Mouse (Mus musculus) CD4-positive, CD25-positive, alpha-beta regulatory T cell, adult 2 months (primary cell): ENCODE results near the gene Syne1.
"Not testable (repeated sequence)": the region's sequence is repeated elsewhere in the genome, so short reads cannot be mapped to it uniquely, and the experiment has no call there.

Experiments
- DNase-seq: peaks from one replicate; pipeline ENCODE4 v3.0.0-alpha.2; 2012; ENCODE audit warnings: low read depth, low spot score

Gene Syne1

GRCm38 (mm10) chr10:5520695-5521094 lies 30.6 kb downstream of the Syne1 start:
- DNase-seq: no peak

GRCm38 (mm10) chr10:5515330-5515729 lies 36.0 kb downstream of the Syne1 start:
- no peak for DNase-seq

- DNase-seq: no peak
Measured at GRCm38 (mm10) chr10:5514134-5514533, 37.1 kb downstream of the Syne1 start.

GRCm38 (mm10) chr10:5512285-5512684 lies 39.0 kb downstream of the Syne1 start:
- DNase-seq: no peak

- no peak for DNase-seq
Measured at GRCm38 (mm10) chr10:5511403-5511802, 39.9 kb downstream of the Syne1 start.

GRCm38 (mm10) chr10:5507478-5507877 lies 43.8 kb downstream of the Syne1 start:
- no peak for DNase-seq

GRCm38 (mm10) chr10:5504761-5505160 lies 46.5 kb downstream of the Syne1 start:
- no peak for DNase-seq

GRCm38 (mm10) chr10:5503909-5504308 lies 47.4 kb downstream of the Syne1 start:
- no peak for DNase-seq

- not testable (repeated sequence) for DNase-seq
Measured at GRCm38 (mm10) chr10:5499684-5500369, 51.5 kb downstream of the Syne1 start.

GRCm38 (mm10) chr10:5497859-5498258 lies 53.4 kb downstream of the Syne1 start:
- DNase-seq: no peak

- DNase-seq: no peak
Measured at GRCm38 (mm10) chr10:5491050-5491449, 60.2 kb downstream of the Syne1 start.

GRCm38 (mm10) chr10:5490029-5490428 lies 61.3 kb downstream of the Syne1 start:
- peak; percentile 44 for DNase-seq

GRCm38 (mm10) chr10:5488097-5488496 lies 63.2 kb downstream of the Syne1 start:
- DNase-seq: no peak

GRCm38 (mm10) chr10:5480552-5481550 lies 70.4 kb downstream of the Syne1 start:
- DNase-seq: peak; percentile 53

- DNase-seq: peak; percentile 66
Measured at GRCm38 (mm10) chr10:5480097-5480496, 71.2 kb downstream of the Syne1 start.

- no peak for DNase-seq
Measured at GRCm38 (mm10) chr10:5468638-5469037, 82.6 kb downstream of the Syne1 start.

- no peak for DNase-seq
Measured at GRCm38 (mm10) chr10:5453830-5454229, 97.5 kb downstream of the Syne1 start.

- no peak for DNase-seq
Measured at GRCm38 (mm10) chr10:5449944-5450343, 101.3 kb downstream of the Syne1 start.

GRCm38 (mm10) chr10:5447950-5448716 lies 103.1 kb downstream of the Syne1 start:
- DNase-seq: peak; percentile 60

- DNase-seq: no peak
Measured at GRCm38 (mm10) chr10:5445313-5445712, 106.0 kb downstream of the Syne1 start.

- DNase-seq: no peak
Measured at GRCm38 (mm10) chr10:5443020-5443419, 108.3 kb downstream of the Syne1 start.
